Mouse (Mus musculus) liver, embryonic 15.5 days (tissue): ENCODE data around the gene Myl7. TPM values are rescaled to one million over a fixed set of nuclear protein-coding genes. Genes with fewer than 3 reads are reported as not detected.

ENCODE experiments used
- ATAC-seq: fragments of 200-750 bp; cut with Nextera tagmentation; 2 replicates; pipeline ENCODE4 v1.8.0; 2017; ENCODE audit warnings: moderate number of reproducible peaks, mild to moderate bottlenecking, moderate library complexity; ENCODE audit not compliant: insufficient read depth
- H3K27ac ChIP-seq: fragments of 300-500 bp; sonication (generic); replicated peaks from 2 replicates; pipeline ENCODE4 v1.5.1; 2015; ENCODE audit warnings: mild to moderate bottlenecking, inconsistent platforms
- H3K27me3 ChIP-seq: fragments of 300-500 bp; sonication (generic); 2 replicates; pipeline ENCODE4 v1.6.1; 2015; ENCODE audit warnings: mild to moderate bottlenecking, inconsistent platforms
- H3K36me3 ChIP-seq: fragments of 300-500 bp; sonication (generic); replicated peaks from 2 replicates; pipeline ENCODE4 v1.6.1; 2015; ENCODE audit warnings: moderate library complexity, mild to moderate bottlenecking, inconsistent platforms
- H3K4me1 ChIP-seq: fragments of 300-500 bp; sonication (generic); replicated peaks from 2 replicates; pipeline ENCODE4 v1.6.1; 2015; ENCODE audit warnings: inconsistent platforms
- H3K4me2 ChIP-seq: fragments of 300-500 bp; sonication (generic); 2 replicates; pipeline ENCODE4 v1.6.1; 2015; ENCODE audit warnings: moderate library complexity, mild to moderate bottlenecking, inconsistent platforms
- H3K4me3 ChIP-seq: fragments of 300-500 bp; sonication (generic); replicated peaks from 2 replicates; pipeline ENCODE4 v1.5.1; 2015; ENCODE audit warnings: mild to moderate bottlenecking, inconsistent platforms
- H3K9ac ChIP-seq: fragments of 300-500 bp; sonication (generic); 2 replicates; pipeline ENCODE4 v1.6.1; 2015; ENCODE audit warnings: moderate library complexity, mild to moderate bottlenecking, inconsistent platforms
- H3K9me3 ChIP-seq: fragments of 300-500 bp; sonication (generic); replicated peaks from 2 replicates; pipeline ENCODE4 v1.6.1; 2016; ENCODE audit warnings: inconsistent platforms
- WGBS: fragments of 180-500 bp; shearing (Covaris S2); methylation state at CpG from one replicate; pipeline ENCODE4 v1.1.7; 2015; ENCODE audit warnings: mixed read lengths; ENCODE audit not compliant: insufficient replicate concordance; 5-methylcytosine and 5-hydroxymethylcytosine counted together
- polyA plus RNA-seq: library from polyadenylated mRNA; unstranded; fragments of >200 nt; fragmentation: Nextera tagmentation; extraction: Ambion mirVana; gene quantifications from 2 replicates; pipeline ENCODE4 v1.2.1, GENCODE M21; 2015

Gene Myl7
- polyA plus RNA-seq, 1 experiment from 2014 or later = 5.0 TPM

DNA sequence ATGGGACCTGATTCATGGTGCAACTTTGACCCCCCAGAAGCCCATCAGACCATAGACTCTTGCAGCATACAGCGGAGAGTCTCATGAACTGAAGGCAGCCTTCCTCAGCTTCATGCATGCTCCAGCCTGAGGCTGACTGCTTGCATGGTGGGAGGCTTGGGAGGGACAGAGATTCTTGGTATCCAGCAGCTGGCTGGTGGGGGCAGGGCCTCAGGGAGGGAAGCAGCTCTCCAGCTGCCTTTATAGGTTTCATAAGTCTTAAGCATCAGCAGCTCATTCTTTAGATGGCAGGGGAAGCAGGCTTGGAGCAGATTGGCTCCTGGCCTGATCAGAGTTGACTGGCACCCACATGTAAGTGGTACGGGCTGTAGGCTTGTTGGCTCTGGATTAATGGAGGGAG is 31.4 kb downstream of the Myl7 start:
- Histone ChIP-seq H3K4me1 (no peaks in the 10 kb centered on the region), H3K9me3 (no peaks in the 10 kb centered on the region), H3K27me3 (peaks cover 23% of the 10 kb centered on the region), H3K4me3 (no peak overlapping the region), H3K27ac (no peak overlapping the region), H3K4me2 (no peak overlapping the region), H3K9ac (no peak overlapping the region), H3K36me3 (peaks cover 19% of the 10 kb centered on the region)
- ATAC-seq = no peak
- 80% methylated on average over 2 of the region's 2 CpGs for WGBS

DNA sequence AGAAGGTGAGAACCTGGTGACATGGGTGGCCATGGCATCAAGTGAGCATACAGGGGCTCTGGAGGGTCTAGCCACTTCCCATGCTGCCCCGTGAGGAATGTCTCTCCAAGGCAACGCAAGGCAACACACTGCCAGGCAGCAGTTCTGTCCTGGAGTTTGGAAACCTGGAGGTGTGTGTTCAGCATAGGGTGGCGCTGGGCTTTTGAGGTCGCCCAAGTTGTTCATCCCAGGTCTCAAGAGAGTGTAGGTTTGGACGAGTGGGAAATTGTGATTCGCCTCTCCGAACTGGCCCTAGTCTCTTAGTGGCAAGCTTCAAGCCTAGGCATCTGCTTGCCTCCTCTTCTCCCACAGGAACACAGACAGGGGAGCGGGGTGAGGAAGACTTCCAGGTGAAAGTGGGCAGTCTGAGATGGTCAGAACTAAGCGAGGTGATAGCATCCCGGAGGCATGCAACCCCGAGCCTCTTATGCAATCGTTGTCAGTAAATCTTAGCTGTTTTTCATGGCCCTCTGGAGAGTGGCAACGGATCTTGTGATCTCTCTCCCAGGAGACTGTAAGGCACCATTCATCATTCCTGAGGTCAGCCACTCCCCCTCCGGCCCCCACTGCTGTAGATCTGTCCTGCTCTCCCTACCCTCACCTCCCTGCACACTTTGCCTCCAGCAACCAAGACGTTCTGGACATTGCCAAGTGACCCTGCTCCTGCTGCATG is 36.0 kb downstream of the Myl7 start:
- H3K4me2 ChIP-seq = peak overlapping the region; percentile 66
- peak overlapping the region; percentile 48 for H3K4me3 ChIP-seq
- H3K9ac ChIP-seq = no peak overlapping the region
- H3K4me1 ChIP-seq = peaks cover 7% of the 10 kb centered on the region; the same call in 1 of the 2 replicates
- H3K27me3 ChIP-seq = peaks cover 50% of the 10 kb centered on the region
- no peak for ATAC-seq
- H3K9me3 ChIP-seq = no peaks in the 10 kb centered on the region
- H3K27ac ChIP-seq = no peak overlapping the region
- H3K36me3 ChIP-seq = no peaks in the 10 kb centered on the region
- WGBS = 17% methylated on average over 15 of the region's 15 CpGs

DNA sequence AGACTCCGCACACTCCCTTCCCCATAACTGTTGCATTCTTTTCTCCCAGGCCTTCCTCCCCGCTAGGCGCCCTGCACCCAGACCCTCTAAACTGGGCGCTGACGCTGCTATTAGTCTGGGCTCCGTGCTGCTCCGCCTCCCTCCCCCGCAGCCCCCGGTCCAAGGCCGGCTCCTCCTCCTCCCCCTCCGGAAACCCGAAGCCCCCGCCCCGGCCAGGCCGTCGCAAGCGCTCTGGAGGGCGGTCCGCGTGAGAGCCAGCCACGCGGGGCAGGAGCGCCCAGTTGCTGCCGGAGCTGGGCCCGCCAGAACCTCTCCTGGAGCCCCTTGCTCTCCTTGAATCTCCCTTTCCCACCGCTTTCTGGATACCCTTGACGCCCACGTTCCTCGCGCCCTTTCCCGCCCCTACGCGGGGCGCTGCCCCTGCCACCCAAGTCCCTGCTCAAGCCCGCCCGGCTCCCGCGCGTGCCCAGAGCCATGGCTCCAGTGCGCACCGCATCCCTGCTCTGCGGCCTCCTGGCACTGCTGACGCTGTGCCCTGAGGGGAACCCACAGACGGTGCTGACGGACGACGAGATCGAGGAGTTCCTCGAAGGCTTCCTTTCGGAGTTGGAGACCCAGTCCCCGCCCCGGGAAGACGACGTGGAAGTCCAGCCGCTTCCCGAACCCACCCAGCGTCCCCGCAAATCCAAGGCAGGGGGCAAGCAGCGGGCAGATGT is 36.7 kb downstream of the Myl7 start, which contains the start of gene Aebp1:
Gene Aebp1 (plus strand): TSS at position 270 of the 716 bp plus-strand sequence.
- peak within 1 kb of the TSS; percentile 18; the same call in 1 of the 2 replicates for H3K9ac ChIP-seq
- peaks cover 7% of the 10 kb centered on the region; the same call in 1 of the 2 replicates for H3K4me1 ChIP-seq
- WGBS = 2% methylated on average over 59 of the region's 59 CpGs
- H3K27me3 ChIP-seq = peaks cover 50% of the 10 kb centered on the region
- peak; percentile 47; the same call in 1 of the 2 replicates for ATAC-seq
- peak within 1 kb of the TSS; percentile 48 for H3K4me3 ChIP-seq
- H3K9me3 ChIP-seq = no peaks in the 10 kb centered on the region
- no peaks in the 10 kb centered on the region for H3K36me3 ChIP-seq
- no peak within 1 kb of the TSS for H3K27ac ChIP-seq
- peak within 1 kb of the TSS; percentile 66 for H3K4me2 ChIP-seq

DNA sequence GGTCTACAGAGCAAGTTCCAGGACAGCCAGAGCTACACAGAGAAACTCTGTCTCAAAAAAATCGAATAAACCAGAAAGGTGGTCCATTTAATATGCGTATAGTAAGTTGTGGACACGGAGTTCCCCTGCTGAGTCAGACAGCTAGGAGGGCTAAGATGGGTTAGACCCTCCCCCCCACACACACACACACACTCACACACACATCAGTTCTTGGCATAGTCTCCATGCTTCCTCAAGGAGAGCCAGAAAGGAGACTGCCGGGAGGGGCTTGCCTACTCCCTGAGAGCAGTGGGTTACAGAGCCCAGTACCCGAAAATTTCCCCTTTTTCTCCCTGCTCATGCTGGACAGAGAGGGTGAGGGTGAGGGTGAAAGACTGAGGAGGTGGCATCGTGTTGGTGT is 37.9 kb downstream of the Myl7 start:
- no peaks in the 10 kb centered on the region for H3K9me3 ChIP-seq

DNA sequence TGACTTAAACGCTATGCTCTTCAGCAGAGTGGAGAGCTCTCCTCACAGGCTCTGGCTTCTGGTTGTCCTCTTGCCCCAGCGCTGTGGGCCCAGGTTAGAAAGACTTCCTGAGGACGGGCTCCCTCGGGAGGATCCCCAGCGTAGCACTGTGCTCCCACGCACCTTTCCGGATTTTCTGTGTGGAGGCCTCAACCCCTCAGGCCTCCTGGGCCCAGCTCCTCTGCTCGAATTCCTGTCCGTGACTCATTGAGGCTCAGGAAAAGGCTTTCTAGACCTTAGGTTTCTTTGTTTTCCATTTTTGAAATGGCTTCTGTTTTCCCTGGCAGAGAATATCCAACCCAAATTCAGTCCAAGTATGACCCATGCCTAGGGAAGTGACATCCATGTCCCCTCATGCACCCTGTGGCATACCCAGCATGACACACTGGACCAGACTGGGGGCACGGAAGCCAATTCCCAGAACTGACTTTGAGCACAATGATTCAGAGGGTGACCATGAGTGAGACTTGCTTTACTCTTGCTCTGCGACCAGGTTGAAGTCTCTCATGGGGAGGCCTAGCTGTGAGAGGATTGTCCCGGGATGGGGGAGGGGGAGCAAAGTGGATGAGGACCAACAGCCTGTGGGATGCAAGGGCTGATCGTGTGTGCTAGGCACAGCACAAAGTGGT is 38.6 kb downstream of the Myl7 start:
- H3K4me1 ChIP-seq = peaks cover 7% of the 10 kb centered on the region; the same call in 1 of the 2 replicates
- peaks cover 50% of the 10 kb centered on the region for H3K27me3 ChIP-seq
- no peaks in the 10 kb centered on the region for H3K9me3 ChIP-seq
- H3K4me2 ChIP-seq = no peak overlapping the region
- no peak overlapping the region for H3K9ac ChIP-seq
- no peaks in the 10 kb centered on the region for H3K36me3 ChIP-seq
- H3K4me3 ChIP-seq = no peak overlapping the region
- ATAC-seq = no peak
- no peak overlapping the region for H3K27ac ChIP-seq
- WGBS = 62% methylated on average over 13 of the region's 13 CpGs

More for the DNA sequence above, 37.9 kb downstream of the Myl7 start:
- Histone ChIP-seq H3K27ac (no peak overlapping the region), H3K36me3 (no peaks in the 10 kb centered on the region), H3K27me3 (peaks cover 50% of the 10 kb centered on the region), H3K4me2 (no peak overlapping the region), H3K9ac (no peak overlapping the region), H3K4me3 (no peak overlapping the region), H3K4me1 (peaks cover 7% of the 10 kb centered on the region; the same call in 1 of the 2 replicates)
- ATAC-seq = no peak
- 50% methylated on average over 6 of the region's 6 CpGs for WGBS

DNA sequence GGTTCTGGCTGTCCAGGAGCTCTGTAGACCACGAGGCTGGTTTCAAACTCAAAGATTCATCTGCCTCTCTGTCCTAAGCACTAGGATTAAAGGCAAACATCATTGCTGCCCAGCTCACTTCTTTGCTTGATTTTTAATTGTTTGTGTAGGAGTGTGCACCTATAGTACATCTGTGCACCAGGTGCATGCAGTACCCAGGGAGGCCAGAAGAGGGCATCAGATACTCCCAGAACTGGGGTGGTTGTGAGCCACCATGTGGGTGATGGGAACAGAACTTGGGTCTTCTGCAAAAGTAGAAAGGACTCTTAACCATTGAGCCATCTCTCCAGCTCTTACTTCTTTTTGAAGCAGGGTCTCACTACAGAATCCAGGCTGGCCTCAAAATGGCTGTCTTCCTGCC is 39.9 kb downstream of the Myl7 start:
- H3K27ac ChIP-seq = no peak overlapping the region
- no peak for ATAC-seq
- H3K4me2 ChIP-seq = no peak overlapping the region
- H3K4me3 ChIP-seq = no peak overlapping the region
- no peak overlapping the region for H3K9ac ChIP-seq
- peaks cover 42% of the 10 kb centered on the region for H3K27me3 ChIP-seq
- no peaks in the 10 kb centered on the region for H3K36me3 ChIP-seq
- 66% methylated on average over 1 of the region's 1 CpGs for WGBS
- peaks cover 7% of the 10 kb centered on the region; the same call in 1 of the 2 replicates for H3K4me1 ChIP-seq
- H3K9me3 ChIP-seq = no peaks in the 10 kb centered on the region

DNA sequence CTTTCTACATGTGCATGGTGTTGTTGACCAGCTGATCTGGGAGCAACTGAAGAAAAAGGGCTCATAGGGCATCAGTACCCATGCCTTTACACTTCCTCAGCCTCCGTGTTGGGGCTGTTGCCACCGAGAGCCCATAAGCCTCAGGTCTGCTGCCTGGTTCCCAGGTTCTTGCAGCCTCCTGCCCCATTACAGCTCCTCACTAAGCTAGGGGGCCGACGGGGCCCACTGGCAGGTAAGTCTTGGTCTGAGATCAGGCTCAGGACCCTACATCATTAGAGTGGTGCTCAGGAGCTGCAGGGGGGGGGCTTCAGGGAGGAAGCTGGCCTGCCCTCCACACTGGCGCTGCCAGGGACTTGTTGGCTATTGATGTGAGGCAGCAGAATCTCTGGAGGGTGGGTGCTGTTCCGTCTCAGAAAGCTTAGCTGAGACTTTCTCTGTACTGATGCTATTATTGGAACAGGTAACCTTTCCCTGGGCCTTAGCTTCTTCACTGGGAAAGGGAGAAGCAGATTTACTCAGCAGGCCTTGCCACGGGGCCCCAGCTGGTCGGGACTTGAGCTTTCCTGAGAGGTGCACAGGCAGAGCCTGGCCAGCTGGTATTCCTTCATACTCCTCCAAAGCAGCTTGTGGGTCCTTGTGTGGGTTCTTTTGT is 42.0 kb downstream of the Myl7 start:
- no peak overlapping the region for H3K4me3 ChIP-seq
- peaks cover 21% of the 10 kb centered on the region for H3K27me3 ChIP-seq
- WGBS = 65% methylated on average over 8 of the region's 8 CpGs
- no peaks in the 10 kb centered on the region for H3K9me3 ChIP-seq
- peaks cover 6% of the 10 kb centered on the region; the same call in 1 of the 2 replicates for H3K4me1 ChIP-seq
- no peaks in the 10 kb centered on the region for H3K36me3 ChIP-seq
- H3K27ac ChIP-seq = no peak overlapping the region
- ATAC-seq = no peak
- H3K9ac ChIP-seq = no peak overlapping the region
- H3K4me2 ChIP-seq = no peak overlapping the region

DNA sequence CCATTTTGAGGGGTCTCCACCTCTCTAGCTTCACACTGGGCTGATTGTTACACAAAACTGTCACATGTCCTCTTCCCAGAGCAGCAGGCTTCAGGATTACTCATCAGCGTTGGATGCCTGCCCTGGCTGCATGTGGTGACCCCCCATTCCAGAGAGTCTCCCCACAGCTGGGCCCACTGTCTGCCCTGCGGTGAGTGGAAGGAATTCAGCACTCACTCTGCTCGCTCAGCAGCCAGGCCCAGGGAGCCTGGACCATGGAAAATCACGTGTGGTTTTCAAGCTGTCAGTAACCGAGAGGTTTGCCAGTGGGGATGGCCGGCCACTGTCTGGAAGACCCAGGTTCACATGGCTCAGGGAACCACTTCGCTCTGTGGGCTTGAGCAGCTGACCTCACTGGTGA is 42.7 kb downstream of the Myl7 start:
- no peaks in the 10 kb centered on the region for H3K4me1 ChIP-seq
- WGBS = 47% methylated on average over 7 of the region's 7 CpGs
- H3K4me3 ChIP-seq = no peak overlapping the region
- H3K36me3 ChIP-seq = no peaks in the 10 kb centered on the region
- H3K27ac ChIP-seq = no peak overlapping the region
- peaks cover 14% of the 10 kb centered on the region for H3K27me3 ChIP-seq
- no peak for ATAC-seq
- H3K4me2 ChIP-seq = no peak overlapping the region
- H3K9me3 ChIP-seq = no peaks in the 10 kb centered on the region
- H3K9ac ChIP-seq = no peak overlapping the region

DNA sequence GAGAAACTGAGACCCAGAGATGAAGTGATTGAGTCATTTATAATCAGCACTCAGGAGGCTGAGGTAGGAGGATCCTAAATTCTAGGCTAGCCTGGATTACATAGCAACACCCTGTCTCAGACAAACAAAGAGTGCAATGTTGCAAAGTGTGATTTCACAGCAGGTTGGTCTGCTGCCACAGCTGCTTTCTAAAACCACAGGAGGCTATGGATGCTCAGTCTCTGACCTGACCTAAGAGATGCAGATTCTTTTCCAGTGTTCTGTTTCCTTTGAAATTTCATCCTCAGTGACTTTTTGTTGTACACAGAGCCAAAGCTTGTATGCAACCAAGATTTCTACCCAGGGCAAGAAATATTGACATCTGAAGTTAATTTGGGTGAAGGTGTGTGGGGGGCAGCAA is 43.1 kb downstream of the Myl7 start:
- Histone ChIP-seq H3K4me1 (no peaks in the 10 kb centered on the region), H3K27ac (no peak overlapping the region), H3K27me3 (peaks cover 10% of the 10 kb centered on the region), H3K9ac (no peak overlapping the region), H3K36me3 (no peaks in the 10 kb centered on the region), H3K9me3 (no peaks in the 10 kb centered on the region), H3K4me2 (no peak overlapping the region), H3K4me3 (no peak overlapping the region)
- ATAC-seq = no peak

DNA sequence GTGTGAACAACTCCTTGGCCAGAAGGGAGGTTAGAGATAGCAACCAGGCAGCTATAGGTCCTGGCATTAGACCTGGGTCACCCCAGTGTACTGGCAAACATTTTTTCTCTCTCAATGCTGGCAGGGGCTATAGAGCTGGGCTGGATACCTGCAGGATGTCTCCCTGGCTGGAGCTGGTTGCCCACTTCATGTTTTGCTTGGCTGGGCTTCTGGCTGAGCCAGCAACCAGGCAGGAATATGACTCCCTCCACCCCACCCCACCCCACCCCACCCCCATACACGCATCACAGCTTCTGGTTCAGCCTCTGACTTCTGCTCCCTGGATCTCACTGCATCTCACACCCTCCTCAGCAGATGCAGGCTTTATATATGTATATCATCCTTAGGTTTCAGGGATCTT is 46.3 kb downstream of the Myl7 start:
- Histone ChIP-seq H3K9ac (no peak overlapping the region), H3K27me3 (no peaks in the 10 kb centered on the region), H3K36me3 (no peaks in the 10 kb centered on the region), H3K4me1 (no peaks in the 10 kb centered on the region), H3K27ac (no peak overlapping the region), H3K9me3 (no peaks in the 10 kb centered on the region), H3K4me3 (no peak overlapping the region), H3K4me2 (no peak overlapping the region)
- no peak for ATAC-seq
- WGBS = 43% methylated on average over 1 of the region's 1 CpGs
